Mouse (Mus musculus): ENCODE measurements at regions not wholly inside any gene's neighbourhood (a gene's known extent, or its start where the extent isn't known, plus 50 kb on each side); places are given as distances from the start of the nearest gene placed in this dataset.

DNA sequence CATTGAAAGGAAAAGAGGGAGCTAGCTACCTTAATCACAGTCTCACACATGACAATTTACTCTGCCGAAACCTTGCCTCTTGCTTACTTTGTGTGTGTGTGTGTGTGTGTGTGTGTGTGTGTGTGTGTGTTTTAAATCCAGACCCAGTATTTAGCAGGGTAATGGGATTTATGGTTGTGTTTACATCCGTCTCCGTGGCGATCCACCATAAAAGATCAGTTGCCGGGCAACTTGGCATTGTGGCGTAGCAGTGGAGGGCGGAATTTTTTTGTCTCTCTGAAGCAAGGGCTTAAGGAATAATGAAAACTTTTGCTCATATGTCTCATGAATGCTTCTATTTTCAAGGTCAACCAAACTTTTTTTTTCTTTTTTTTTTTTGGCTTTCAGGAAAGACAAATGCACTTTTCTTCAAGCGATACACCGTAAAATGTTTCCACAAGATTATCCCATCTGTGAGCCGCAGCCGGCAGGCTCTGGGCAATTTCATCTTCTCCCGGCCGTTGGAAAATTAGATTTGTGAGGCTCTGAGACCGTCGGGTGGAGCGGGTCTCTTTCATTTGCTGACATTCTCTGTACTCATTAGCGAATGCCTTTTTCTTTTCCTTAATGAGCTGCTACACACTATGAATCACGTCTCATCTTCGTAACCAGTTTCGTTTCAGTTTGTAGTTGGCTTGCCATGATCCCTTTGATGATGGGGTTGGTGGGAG, 53.9 kb upstream of the Ptch1 start:
- peak; percentile 75 for DNase-seq (ENCODE audit: low spot score)

- no peak for DNase-seq (ENCODE audit: low spot score)
Observed at GRCm38 (mm10) chr13:63627894-63628287, 54.5 kb upstream of the Ptch1 start.

- DNase-seq (ENCODE audit: low spot score) = no peak
Observed at GRCm38 (mm10) chr13:63631771-63632347, 58.5 kb upstream of the Ptch1 start.

DNA sequence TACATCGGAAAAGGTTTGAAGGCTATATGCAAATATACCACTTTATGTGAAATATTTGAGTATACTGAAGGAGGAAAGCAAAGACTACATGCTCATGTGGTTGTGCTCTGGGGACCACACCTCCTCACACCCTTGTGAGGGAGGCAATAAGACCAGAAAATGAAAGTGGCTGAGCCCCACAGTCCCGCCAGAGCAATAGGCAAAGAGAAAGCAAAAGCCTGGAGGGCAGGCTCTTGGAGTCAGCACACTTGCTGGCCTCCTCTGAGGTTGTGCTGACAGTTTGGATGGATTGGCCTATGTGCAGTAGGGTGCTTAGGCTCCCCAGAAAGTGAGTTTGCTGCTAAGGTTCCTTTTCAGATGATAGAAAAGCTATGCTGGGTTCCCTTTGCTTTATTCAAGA, 60.9 kb upstream of the Ptch1 start:
- no peak for DNase-seq (ENCODE audit: low spot score)

GRCm38 (mm10) chr13:63641649-63642226, 68.3 kb upstream of the Ptch1 start:
- DNase-seq (ENCODE audit: low spot score) = no peak

GRCm38 (mm10) chr13:63642617-63643016, 69.2 kb upstream of the Ptch1 start:
- DNase-seq (ENCODE audit: low spot score) = no peak

GRCm38 (mm10) chr13:63643394-63643793, 70.0 kb upstream of the Ptch1 start:
- DNase-seq (ENCODE audit: low spot score) = no peak

DNA sequence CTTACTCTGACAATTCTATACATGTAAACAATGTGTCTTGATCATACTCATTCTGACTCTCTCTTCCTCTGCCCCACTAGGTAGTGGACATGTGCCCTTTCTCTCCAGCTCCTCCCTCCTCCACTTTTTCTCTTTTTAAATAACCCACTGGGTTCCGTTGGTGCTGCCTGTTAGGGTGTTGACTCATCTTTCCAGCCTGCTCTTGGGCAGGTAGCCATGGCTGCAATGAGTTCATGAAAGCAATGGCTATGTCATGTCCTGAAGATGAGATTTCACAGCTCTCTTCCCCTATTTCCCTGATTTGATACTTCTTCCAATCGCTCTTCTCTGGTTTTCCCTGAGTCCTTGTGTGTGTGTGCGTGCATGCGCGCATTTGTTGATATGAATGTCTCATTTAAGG, 70.9 kb upstream of the Ptch1 start:
- no peak for DNase-seq (ENCODE audit: low spot score)

DNA sequence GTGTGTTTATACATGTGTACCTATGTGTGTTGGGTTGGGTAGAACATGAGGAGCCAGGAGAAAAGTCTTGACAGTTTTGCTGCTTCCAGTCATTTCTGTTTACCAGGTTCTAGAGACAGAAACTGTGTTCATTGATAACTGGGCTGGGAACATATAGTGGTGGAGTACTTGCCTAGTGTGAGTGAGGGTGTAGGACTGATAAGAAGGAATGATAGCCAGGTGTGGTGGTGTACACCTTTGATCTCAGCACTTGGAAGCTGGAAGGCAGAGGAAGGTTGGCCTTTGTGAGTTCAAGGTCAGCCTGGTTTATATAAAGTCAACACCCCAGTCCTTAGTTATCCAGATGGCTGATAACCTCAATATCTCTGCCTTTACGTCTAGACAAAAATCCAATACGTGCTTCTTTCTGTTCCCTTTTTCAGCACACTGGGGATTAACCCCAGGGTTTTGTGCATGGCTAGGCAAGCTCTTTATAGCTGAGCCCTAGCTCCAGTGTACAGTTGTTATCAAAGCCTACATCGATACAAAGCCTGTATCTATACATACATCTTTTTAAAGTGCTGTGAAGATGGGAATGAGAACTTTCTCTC, 75.8 kb upstream of the Ptch1 start:
- no peak for DNase-seq (ENCODE audit: low spot score)

DNA sequence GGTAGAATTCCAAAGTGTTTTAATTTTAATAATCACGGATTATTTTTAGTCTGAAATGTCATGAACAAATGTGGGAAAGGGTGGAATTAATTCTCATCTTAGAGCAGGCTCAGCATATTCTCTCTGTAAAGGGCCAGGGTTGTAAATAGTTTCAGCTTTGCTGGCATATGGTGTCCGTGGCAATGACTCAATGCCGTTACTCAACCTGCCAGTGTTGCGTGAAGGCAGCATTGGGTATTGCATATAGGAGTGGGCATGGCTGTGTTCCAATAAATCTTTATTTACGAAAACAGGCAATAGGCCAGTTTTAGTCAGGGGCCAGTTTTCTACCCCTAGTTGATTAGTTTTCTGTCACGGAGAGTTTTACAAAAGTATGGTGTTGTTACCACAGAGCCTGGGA, 81.1 kb upstream of the Ptch1 start:
- DNase-seq (ENCODE audit: low spot score) = no peak

DNA sequence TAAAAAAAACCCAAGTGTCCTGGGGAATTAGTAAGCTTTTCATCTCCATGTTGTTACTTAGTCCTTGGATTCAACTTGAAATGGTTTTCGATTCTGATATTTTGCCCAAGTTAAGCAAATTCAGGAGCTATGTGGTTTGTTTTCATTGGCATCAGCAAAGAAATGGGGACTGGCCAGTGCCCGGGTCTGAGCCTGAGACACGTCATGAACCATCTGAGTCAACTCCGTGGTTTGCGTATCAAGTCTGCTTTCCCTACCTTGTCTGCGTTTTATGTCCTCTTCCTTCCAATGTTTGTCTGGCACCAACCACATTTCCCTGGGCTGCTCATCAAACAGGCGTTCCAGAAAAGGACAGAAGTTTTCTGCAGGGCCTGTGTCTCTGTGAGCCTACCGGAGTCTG, 83.7 kb upstream of the Ptch1 start:
- DNase-seq (ENCODE audit: low spot score) = no peak

- DNase-seq (ENCODE audit: low spot score) = no peak
Observed at GRCm38 (mm10) chr13:63659412-63659811, 86.0 kb upstream of the Ptch1 start.

DNA sequence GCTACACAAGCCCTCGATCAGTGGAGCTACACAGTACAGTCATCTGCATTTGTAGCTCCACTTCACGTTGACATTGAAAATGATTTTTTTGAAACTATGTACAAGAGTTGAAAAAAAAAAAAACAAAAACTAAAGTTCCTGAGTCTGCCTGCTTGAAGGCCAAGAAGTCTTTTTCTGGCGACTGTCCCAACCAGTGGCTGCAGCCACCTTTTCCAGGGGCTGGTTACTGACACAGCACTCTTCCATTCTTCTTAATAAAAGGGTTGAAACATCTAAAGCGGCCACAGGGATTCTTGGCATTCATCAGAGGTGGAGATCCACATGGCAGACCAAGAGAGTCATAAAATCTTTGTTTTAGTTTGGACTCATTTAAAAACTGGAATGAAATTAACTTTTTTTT, 87.0 kb upstream of the Ptch1 start:
- DNase-seq (ENCODE audit: low spot score) = no peak

DNA sequence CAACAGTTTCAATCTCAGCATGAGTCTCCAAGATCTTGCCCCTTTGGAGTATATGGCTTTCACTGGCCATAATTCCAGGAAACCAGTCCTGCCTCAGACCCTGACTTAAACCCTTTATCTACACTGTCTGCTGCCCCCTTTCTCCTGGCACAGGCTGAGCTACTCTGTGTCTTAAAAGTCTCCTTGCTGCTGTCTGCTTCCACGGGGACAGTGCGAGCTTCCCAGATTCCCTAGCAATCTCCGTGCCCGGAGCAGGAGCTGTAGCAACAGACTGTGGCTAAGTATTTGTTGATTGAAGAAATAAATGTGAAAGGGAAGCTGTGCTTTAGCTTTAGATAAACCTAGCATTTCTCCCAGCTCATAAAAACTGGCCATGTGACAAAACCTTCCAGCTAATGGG, 95.2 kb upstream of the Ptch1 start:
- peak; percentile 3 for DNase-seq (ENCODE audit: low spot score)

- DNase-seq (ENCODE audit: low spot score) = no peak
Observed at GRCm38 (mm10) chr13:63669031-63669430, 95.6 kb upstream of the Ptch1 start.

DNA sequence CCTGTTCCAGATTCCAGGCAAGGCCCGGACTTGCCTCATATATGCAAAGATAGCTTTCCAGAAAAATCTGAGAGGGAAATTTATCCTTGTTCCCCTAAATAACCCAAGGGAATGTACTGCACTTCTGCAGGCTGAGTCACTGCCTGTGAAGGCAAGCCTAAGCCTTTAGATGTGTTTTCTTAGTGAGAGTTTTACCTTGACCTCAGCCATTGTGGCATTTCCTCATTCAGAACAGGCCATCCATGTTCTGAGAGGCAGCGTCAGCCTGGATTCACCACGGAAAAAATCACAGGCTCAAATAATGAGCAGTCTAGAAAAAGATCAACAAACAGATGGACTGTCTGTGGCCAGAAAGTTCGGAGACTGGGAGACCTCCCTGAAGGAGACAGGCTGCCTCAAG, 99.0 kb upstream of the Ptch1 start:
- DNase-seq (ENCODE audit: low spot score) = no peak

GRCm38 (mm10) chr13:63677696-63678095, 104.3 kb upstream of the Ptch1 start:
- no peak for DNase-seq (ENCODE audit: low spot score)

DNA sequence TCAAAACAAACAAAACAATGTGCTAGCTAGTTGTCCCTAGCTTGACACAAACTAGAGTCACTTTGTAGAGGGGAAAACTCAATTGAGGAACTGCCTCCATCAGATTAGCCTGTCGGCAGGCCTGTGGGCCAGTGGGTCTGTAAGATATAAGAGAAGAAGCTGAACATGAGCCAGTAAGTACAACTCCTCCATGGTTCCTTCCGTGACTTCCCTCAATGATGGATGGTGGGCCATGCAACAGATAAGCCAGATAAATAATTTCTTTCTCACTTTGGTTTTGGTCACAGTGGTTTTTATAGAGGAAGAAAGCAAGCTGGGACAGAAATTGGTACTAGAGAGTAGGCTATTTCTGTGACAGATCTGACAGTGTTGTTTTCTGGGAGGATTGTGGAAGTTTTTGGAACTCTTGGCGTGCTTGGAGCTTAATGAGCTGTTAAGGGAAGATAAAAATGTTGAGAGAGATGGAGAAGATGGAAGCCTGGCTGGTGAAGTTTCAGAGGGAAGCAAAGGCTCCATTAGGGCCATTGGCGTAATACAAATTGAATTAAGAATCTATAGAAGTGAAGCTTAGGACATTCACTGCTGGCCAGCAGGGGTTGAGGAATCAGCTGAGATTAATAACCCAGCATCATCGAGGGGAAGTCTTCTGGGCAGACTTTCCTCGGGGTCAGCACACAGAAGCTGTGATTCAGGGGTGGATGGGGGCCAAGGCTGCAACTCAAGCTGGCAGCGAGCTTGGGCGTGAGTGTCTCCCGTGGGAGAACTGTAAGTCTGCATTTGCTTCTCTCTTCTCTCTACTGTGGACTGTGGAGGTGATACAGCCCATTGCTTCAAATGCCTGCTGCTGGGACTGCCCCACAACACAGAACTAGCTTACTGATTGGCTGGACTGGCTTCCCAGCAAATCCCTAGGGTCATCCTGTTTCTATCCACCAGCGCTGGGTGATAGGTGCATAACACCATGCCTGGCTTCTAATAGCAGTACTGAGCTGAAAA, 105.2 kb upstream of the Ptch1 start:
- DNase-seq (ENCODE audit: low spot score) = no peak

DNA sequence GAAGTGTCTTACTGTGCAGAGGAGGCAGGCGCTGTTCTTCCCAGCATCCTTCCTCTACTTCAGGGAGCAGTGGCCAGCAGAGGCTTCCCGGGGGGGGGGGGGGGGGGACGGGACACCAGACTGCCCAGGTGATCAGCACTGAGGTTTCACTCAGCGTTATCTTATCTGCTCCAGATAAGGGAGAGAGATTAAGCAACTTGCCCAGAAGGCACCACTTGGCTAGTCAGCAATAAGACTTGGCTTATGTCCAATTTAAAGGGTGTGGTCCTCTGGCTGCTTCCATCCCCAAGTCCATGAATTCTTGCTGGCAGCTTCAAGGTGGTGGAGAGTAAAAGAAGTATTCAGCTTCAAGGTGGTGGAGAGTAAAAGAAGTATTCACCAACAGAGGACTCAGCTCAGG, 108.9 kb upstream of the Ptch1 start:
- no peak for DNase-seq (ENCODE audit: low spot score)

DNA sequence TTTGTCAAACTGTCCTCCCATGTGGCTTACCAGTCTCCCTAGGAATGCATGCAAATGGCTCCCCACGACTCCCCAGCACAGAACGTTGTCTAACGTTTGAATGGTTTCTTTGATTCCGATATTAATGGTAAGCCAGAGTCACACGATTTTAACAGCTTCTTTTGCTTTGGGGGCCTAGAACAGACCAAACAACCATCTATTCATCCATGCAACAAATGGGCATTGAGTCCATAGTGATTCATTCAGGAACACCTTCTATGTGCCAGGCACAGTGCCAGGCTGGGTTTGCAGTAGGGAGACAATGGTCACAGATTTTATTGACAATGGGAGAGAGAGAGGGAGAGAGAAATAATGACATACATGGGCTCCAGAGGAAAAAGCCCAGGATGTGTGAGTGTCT, 118.6 kb upstream of the Ptch1 start:
- DNase-seq (ENCODE audit: low spot score) = no peak

GRCm38 (mm10) chr13:63693636-63694035, 120.2 kb upstream of the Ptch1 start:
- no peak for DNase-seq (ENCODE audit: low spot score)

DNA sequence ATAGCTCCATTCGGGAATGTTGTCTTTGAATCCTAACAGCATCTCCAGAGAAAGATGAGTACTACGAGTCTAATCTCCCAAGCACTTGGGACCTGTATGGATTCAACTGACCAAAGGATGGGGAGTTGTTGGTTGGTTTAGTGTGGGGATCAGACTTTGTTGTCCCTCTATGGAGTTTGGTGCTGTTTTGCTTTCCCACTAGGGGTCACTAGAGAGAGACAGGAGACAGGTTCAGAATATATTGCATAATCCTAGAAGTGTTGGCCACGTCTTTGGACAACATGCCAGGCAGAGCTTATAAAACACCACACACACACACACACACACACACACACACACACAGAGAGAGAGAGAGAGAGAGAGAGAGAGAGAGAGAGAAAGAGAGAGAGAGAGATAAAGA, 118.6 kb upstream of the Ercc6l2 start:
- peak; percentile 51 for DNase-seq (ENCODE audit: low spot score)

Data from retina, embryonic 14.5 days (tissue).